Mouse (Mus musculus): ENCODE results near the gene Kif1b. TPM values are rescaled to one million over a fixed set of nuclear protein-coding genes. Genes with fewer than 3 reads are reported as not detected.

Kif1b gene
- polyA plus RNA-seq, 1 experiment from 2014 or later: 35.6 TPM

- Histone ChIP-seq H3K27me3 (replicated peaks; ENCODE audit: insufficient read depth, low read length) (no peaks in the 10 kb centered on the region), H3K4me3 (ENCODE audit: low read depth, low read length) (peak within 1 kb of the TSS; percentile 57), H3K9me3 (ENCODE audit: low read length) (no peaks in the 10 kb centered on the region), H3K36me3 (ENCODE audit: insufficient read depth, low read length) (no peaks in the 10 kb centered on the region), H3K27ac (ENCODE audit: low read length) (peak within 1 kb of the TSS; percentile 29), H3K9ac (replicated peaks; ENCODE audit: low read depth) (peak within 1 kb of the TSS; percentile 30; the same call in 1 of the 2 replicates), H3K4me1 (ENCODE audit: insufficient read depth, low read depth, low read length) (no peaks in the 10 kb centered on the region), H3K4me2 (replicated peaks; ENCODE audit: low read depth, low read length) (peak within 1 kb of the TSS; percentile 59)
- WGBS: 1% methylated on average over 67 of the region's 68 CpGs
- TF ChIP-seq CTCF (IDR thresholded peaks at IDR 0.05) (peak; percentile 98), EP300 (IDR thresholded peaks at IDR 0.05) (no peak)
- DNase-seq (ENCODE audit: low spot score) (peak; percentile 93), ATAC-seq (peak; percentile 91)
Measured at GRCm38 (mm10) chr4:149136982-149137770, 170.3 kb downstream of the Kif1b start, which contains the start of gene Cenps. Cenps (minus strand) TSS chr4:149137629.

- no peak for DNase-seq (ENCODE audit: low spot score)
- ATAC-seq: no peak
- Histone ChIP-seq H3K36me3 (ENCODE audit: insufficient read depth, low read length) (no peaks in the 10 kb centered on the region), H3K27me3 (replicated peaks; ENCODE audit: insufficient read depth, low read length) (no peaks in the 10 kb centered on the region), H3K4me1 (ENCODE audit: insufficient read depth, low read depth, low read length) (no peaks in the 10 kb centered on the region), H3K4me2 (replicated peaks; ENCODE audit: low read depth, low read length) (peak overlapping the region; percentile 59), H3K9ac (replicated peaks; ENCODE audit: low read depth) (no peak overlapping the region), H3K9me3 (ENCODE audit: low read length) (no peaks in the 10 kb centered on the region), H3K4me3 (ENCODE audit: low read depth, low read length) (peak overlapping the region; percentile 57), H3K27ac (ENCODE audit: low read length) (no peak overlapping the region)
- WGBS: 49% methylated on average over 18 of the region's 18 CpGs
- TF ChIP-seq CTCF (IDR thresholded peaks at IDR 0.05) (no peak), EP300 (IDR thresholded peaks at IDR 0.05) (no peak)
Measured at GRCm38 (mm10) chr4:149136116-149136850, 171.2 kb downstream of the Kif1b start.

- H3K36me3 ChIP-seq (ENCODE audit: insufficient read depth, low read length): no peaks in the 10 kb centered on the region
- H3K4me3 ChIP-seq (ENCODE audit: low read depth, low read length): no peak overlapping the region
- no peaks in the 10 kb centered on the region for H3K4me1 ChIP-seq (ENCODE audit: insufficient read depth, low read depth, low read length)
- no peak overlapping the region for H3K9ac ChIP-seq (replicated peaks; ENCODE audit: low read depth)
- no peak overlapping the region for H3K27ac ChIP-seq (ENCODE audit: low read length)
- ATAC-seq (no peak), DNase-seq (ENCODE audit: low spot score) (no peak)
- H3K27me3 ChIP-seq (replicated peaks; ENCODE audit: insufficient read depth, low read length): no peaks in the 10 kb centered on the region
- TF ChIP-seq EP300 (IDR thresholded peaks at IDR 0.05) (no peak), CTCF (IDR thresholded peaks at IDR 0.05) (no peak)
- H3K4me2 ChIP-seq (replicated peaks; ENCODE audit: low read depth, low read length): no peak overlapping the region
- WGBS: 86% methylated on average over 5 of the region's 5 CpGs
- no peaks in the 10 kb centered on the region for H3K9me3 ChIP-seq (ENCODE audit: low read length)
Measured at GRCm38 (mm10) chr4:149133395-149133794, 174.1 kb downstream of the Kif1b start.

GRCm38 (mm10) chr4:149131789-149132565 is 175.5 kb downstream of the Kif1b start:
- no peaks in the 10 kb centered on the region for H3K4me1 ChIP-seq (ENCODE audit: insufficient read depth, low read depth, low read length)
- H3K27ac ChIP-seq (ENCODE audit: low read length): no peak overlapping the region
- H3K4me3 ChIP-seq (ENCODE audit: low read depth, low read length): no peak overlapping the region
- ATAC-seq: peak; percentile 50
- 55% methylated on average over 21 of the region's 21 CpGs for WGBS
- no peaks in the 10 kb centered on the region for H3K36me3 ChIP-seq (ENCODE audit: insufficient read depth, low read length)
- DNase-seq (ENCODE audit: low spot score): peak; percentile 34
- H3K9me3 ChIP-seq (ENCODE audit: low read length): no peaks in the 10 kb centered on the region
- TF ChIP-seq EP300 (IDR thresholded peaks at IDR 0.05): no peak
- no peak for TF ChIP-seq CTCF (IDR thresholded peaks at IDR 0.05)
- H3K9ac ChIP-seq (replicated peaks; ENCODE audit: low read depth): no peak overlapping the region
- H3K27me3 ChIP-seq (replicated peaks; ENCODE audit: insufficient read depth, low read length): no peaks in the 10 kb centered on the region
- peak overlapping the region; percentile 4; the same call in 1 of the 2 replicates for H3K4me2 ChIP-seq (replicated peaks; ENCODE audit: low read depth, low read length)

- no peaks in the 10 kb centered on the region for H3K36me3 ChIP-seq (ENCODE audit: insufficient read depth, low read length)
- 88% methylated on average over 23 of the region's 23 CpGs for WGBS
- DNase-seq (ENCODE audit: low spot score) (no peak), ATAC-seq (no peak)
- H3K27ac ChIP-seq (ENCODE audit: low read length): no peak overlapping the region
- H3K9me3 ChIP-seq (ENCODE audit: low read length): no peaks in the 10 kb centered on the region
- H3K4me3 ChIP-seq (ENCODE audit: low read depth, low read length): no peak overlapping the region
- no peak overlapping the region for H3K4me2 ChIP-seq (replicated peaks; ENCODE audit: low read depth, low read length)
- H3K4me1 ChIP-seq (ENCODE audit: insufficient read depth, low read depth, low read length): no peaks in the 10 kb centered on the region
- no peaks in the 10 kb centered on the region for H3K27me3 ChIP-seq (replicated peaks; ENCODE audit: insufficient read depth, low read length)
- TF ChIP-seq CTCF (IDR thresholded peaks at IDR 0.05): no peak
- no peak for TF ChIP-seq EP300 (IDR thresholded peaks at IDR 0.05)
- H3K9ac ChIP-seq (replicated peaks; ENCODE audit: low read depth): no peak overlapping the region
Measured at GRCm38 (mm10) chr4:149131021-149131752, 176.3 kb downstream of the Kif1b start.
